Mouse (Mus musculus): ENCODE measurements around the gene Hmces. TPM values are rescaled to one million over a fixed set of nuclear protein-coding genes. Genes with fewer than 3 reads are reported as not detected.

Gene Hmces
- total RNA-seq, 1 experiment from 2014 or later = 36.9 TPM

Other genes with a start within 250 kb of the Hmces start
- gene Aplf, start 241.7 kb upstream of the Hmces start, total RNA-seq (2017) = 5.2 to 12.7 TPM (median 8.7 TPM) in 3 replicates
- not detected in 3 replicates for gene Efcc1, start 183.1 kb upstream of the Hmces start, total RNA-seq (2017)
- gene Gp9, start 135.9 kb upstream of the Hmces start, total RNA-seq (2017) = 1.9 to 42.8 TPM (median 3.1 TPM) in 3 replicates
- 33.6 to 48.6 TPM (median 34.7 TPM) in 3 replicates for gene Rab43, start 101.8 kb upstream of the Hmces start, total RNA-seq (2017)
- gene Gm45140, start 78.1 kb upstream of the Hmces start, total RNA-seq (2017) = 27.5 to 45.6 TPM (median 37.9 TPM) in 3 replicates
- 60.7 to 130 TPM (median 83.6 TPM) in 3 replicates for gene Isy1, start 75.1 kb upstream of the Hmces start, total RNA-seq (2017)
- 887 to 1,002 TPM (median 999 TPM) in 3 replicates for gene Cnbp, start 62.8 kb upstream of the Hmces start, total RNA-seq (2017)
- gene Copg1, start 26.1 kb upstream of the Hmces start, total RNA-seq (2017) = 71.4 to 93.1 TPM (median 76.4 TPM) in 3 replicates
- gene H1fx, start 67.7 kb downstream of the Hmces start, total RNA-seq (2017) = not detected in 3 replicates
- 113 to 127 TPM (median 126 TPM) in 3 replicates for gene Rab7, start 131.3 kb downstream of the Hmces start, total RNA-seq (2017)
- gene Rpn1, start 170.5 kb downstream of the Hmces start, total RNA-seq (2017) = 66.8 to 91.7 TPM (median 77.6 TPM) in 3 replicates

Data from monocyte, adult 5-6 weeks (primary cell).